Mouse (Mus musculus): ENCODE measurements at regions not wholly inside any gene's neighbourhood (a gene's known extent, or its start where the extent isn't known, plus 50 kb on each side); places are given as distances from the start of the nearest gene placed in this dataset.

GRCm38 (mm10) chr12:27083089-27083488 is 259.3 kb downstream of the Sox11 start:
- peak overlapping the region; percentile 20 for H3K4me3 ChIP-seq
- ATAC-seq (ENCODE audit: low FRiP score) = peak; percentile 89
- peak overlapping the region; percentile 54 for H3K4me2 ChIP-seq (replicated peaks)
- H3K9me3 ChIP-seq (replicated peaks) = no peaks in the 10 kb centered on the region
- WGBS = 2% methylated on average over 7 of the region's 8 CpGs
- H3K9ac ChIP-seq = peak overlapping the region; percentile 59
- H3K36me3 ChIP-seq = no peaks in the 10 kb centered on the region
- peak overlapping the region; percentile 99 for H3K27ac ChIP-seq
- peaks cover 50% of the 10 kb centered on the region for H3K4me1 ChIP-seq
- no peaks in the 10 kb centered on the region for H3K27me3 ChIP-seq

DNA sequence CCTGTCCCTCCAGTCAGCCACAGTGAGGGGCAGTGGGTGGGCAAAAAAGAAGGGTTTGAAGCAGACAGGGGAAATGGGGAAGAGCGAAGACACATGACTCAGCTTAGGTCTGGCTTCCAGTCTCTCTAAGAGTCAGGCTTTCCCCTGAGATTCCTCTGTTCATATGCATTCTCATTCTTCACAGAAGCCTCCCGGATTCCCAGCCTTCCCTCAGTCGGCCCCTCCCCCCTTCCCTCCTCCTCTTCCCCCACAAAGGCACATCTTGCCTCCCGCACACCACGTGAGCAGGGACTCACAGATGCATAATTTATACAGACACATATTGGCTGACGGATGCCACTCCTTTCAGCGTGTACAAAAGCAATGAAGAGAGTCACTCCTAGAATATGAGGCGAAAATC is 259.8 kb downstream of the Sox11 start:
- peak; percentile 95 for ATAC-seq (ENCODE audit: low FRiP score)
- Histone ChIP-seq H3K27me3 (no peaks in the 10 kb centered on the region), H3K4me3 (peak overlapping the region; percentile 20), H3K27ac (peak overlapping the region; percentile 99), H3K4me2 (replicated peaks) (peak overlapping the region; percentile 54), H3K36me3 (no peaks in the 10 kb centered on the region), H3K4me1 (peaks cover 50% of the 10 kb centered on the region), H3K9ac (peak overlapping the region; percentile 59), H3K9me3 (replicated peaks) (no peaks in the 10 kb centered on the region)
- 0% methylated on average over 8 of the region's 8 CpGs for WGBS

GRCm38 (mm10) chr12:27076107-27076738 is 266.2 kb downstream of the Sox11 start:
- no peak for ATAC-seq (ENCODE audit: low FRiP score)
- Histone ChIP-seq H3K36me3 (no peaks in the 10 kb centered on the region), H3K27ac (no peak overlapping the region; the same call in 1 of the 2 replicates), H3K27me3 (no peaks in the 10 kb centered on the region), H3K4me1 (peaks cover 11% of the 10 kb centered on the region), H3K9ac (no peak overlapping the region), H3K4me2 (replicated peaks) (no peak overlapping the region), H3K9me3 (replicated peaks) (no peaks in the 10 kb centered on the region), H3K4me3 (no peak overlapping the region)
- WGBS = 70% methylated on average over 6 of the region's 6 CpGs

- no peaks in the 10 kb centered on the region for H3K27me3 ChIP-seq
- WGBS = 9% methylated on average over 9 of the region's 9 CpGs
- peaks cover 51% of the 10 kb centered on the region for H3K4me1 ChIP-seq
- H3K4me3 ChIP-seq = no peak overlapping the region
- peak; percentile 80 for ATAC-seq (ENCODE audit: low FRiP score)
- peak overlapping the region; percentile 45; the same call in 1 of the 2 replicates for H3K9ac ChIP-seq
- H3K27ac ChIP-seq = peak overlapping the region; percentile 94
- peak overlapping the region; percentile 34 for H3K4me2 ChIP-seq (replicated peaks)
- no peaks in the 10 kb centered on the region for H3K9me3 ChIP-seq (replicated peaks)
- no peaks in the 10 kb centered on the region for H3K36me3 ChIP-seq
These were observed 277.3 kb downstream of the Sox11 start for GRCm38 (mm10) chr12:27065011-27065517.

DNA sequence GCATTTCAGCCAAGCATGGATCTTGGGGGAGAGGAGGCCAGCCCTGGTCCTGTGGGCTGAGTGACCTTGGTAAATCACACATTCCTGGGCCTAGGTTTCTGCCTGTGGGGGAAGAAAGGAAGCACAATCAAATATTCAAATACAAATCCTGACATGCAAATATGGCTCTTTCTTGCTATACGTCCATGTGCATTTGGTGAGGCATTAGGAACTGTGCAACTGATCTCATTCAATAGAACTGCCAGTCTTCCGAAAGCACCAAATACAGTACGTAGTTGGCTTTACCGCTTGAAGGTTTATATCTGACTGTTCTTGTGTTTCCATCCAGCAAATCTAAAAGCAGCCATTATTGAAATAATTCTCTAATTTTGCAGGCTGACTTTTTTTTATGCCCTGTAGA is 278.9 kb downstream of the Sox11 start:
- 55% methylated on average over 4 of the region's 4 CpGs for WGBS
- Histone ChIP-seq H3K9me3 (replicated peaks) (no peaks in the 10 kb centered on the region), H3K4me3 (no peak overlapping the region), H3K4me1 (peaks cover 50% of the 10 kb centered on the region), H3K27me3 (no peaks in the 10 kb centered on the region), H3K27ac (peak overlapping the region; percentile 97), H3K4me2 (replicated peaks) (peak overlapping the region; percentile 34; the same call in 1 of the 2 replicates), H3K36me3 (no peaks in the 10 kb centered on the region), H3K9ac (no peak overlapping the region)
- ATAC-seq (ENCODE audit: low FRiP score) = no peak

- H3K4me1 ChIP-seq = peaks cover 52% of the 10 kb centered on the region
- no peaks in the 10 kb centered on the region for H3K36me3 ChIP-seq
- WGBS = 30% methylated on average over 6 of the region's 6 CpGs
- peak overlapping the region; percentile 97 for H3K27ac ChIP-seq
- peak overlapping the region; percentile 63 for H3K9ac ChIP-seq
- no peaks in the 10 kb centered on the region for H3K9me3 ChIP-seq (replicated peaks)
- ATAC-seq (ENCODE audit: low FRiP score) = no peak
- H3K27me3 ChIP-seq = no peaks in the 10 kb centered on the region
- H3K4me2 ChIP-seq (replicated peaks) = peak overlapping the region; percentile 50
- H3K4me3 ChIP-seq = peak overlapping the region; percentile 23
These were observed 279.7 kb downstream of the Sox11 start for GRCm38 (mm10) chr12:27062511-27063264.

DNA sequence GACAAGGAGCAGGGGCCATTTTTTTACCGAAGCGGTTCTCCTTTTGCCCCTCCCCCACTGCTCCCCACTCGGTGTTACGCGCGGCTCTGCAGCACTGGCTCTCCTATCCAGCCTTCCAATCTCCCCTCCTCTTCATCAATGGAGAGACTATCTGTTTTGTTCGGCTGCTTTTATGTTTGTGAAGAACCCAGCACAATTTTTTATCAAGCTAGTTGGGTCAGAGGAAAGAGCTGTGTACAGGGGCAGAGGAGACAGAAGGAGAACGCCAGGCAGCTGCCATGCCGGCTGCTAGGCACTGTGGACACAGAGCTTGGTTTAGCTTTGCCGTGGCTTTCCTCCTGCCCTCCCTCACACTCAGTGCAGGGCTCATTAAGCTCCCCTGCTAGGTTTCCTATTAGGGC is 280.3 kb downstream of the Sox11 start:
- ATAC-seq (ENCODE audit: low FRiP score) = peak; percentile 82
- H3K27me3 ChIP-seq = no peaks in the 10 kb centered on the region
- under 1% methylated on average over 10 of the region's 10 CpGs for WGBS
- peak overlapping the region; percentile 97 for H3K27ac ChIP-seq
- peak overlapping the region; percentile 50 for H3K4me2 ChIP-seq (replicated peaks)
- H3K36me3 ChIP-seq = no peaks in the 10 kb centered on the region
- H3K9me3 ChIP-seq (replicated peaks) = no peaks in the 10 kb centered on the region
- H3K4me1 ChIP-seq = peaks cover 52% of the 10 kb centered on the region
- peak overlapping the region; percentile 63 for H3K9ac ChIP-seq
- H3K4me3 ChIP-seq = peak overlapping the region; percentile 23

GRCm38 (mm10) chr12:27060899-27061762 is 281.2 kb downstream of the Sox11 start:
- H3K36me3 ChIP-seq = no peaks in the 10 kb centered on the region
- peak; percentile 58 for ATAC-seq (ENCODE audit: low FRiP score)
- WGBS = 3% methylated on average over 17 of the region's 17 CpGs
- peak overlapping the region; percentile 63 for H3K9ac ChIP-seq
- peak overlapping the region; percentile 97 for H3K27ac ChIP-seq
- H3K27me3 ChIP-seq = no peaks in the 10 kb centered on the region
- peak overlapping the region; percentile 50 for H3K4me2 ChIP-seq (replicated peaks)
- H3K4me1 ChIP-seq = peaks cover 50% of the 10 kb centered on the region
- peak overlapping the region; percentile 23; the same call in 1 of the 2 replicates for H3K4me3 ChIP-seq
- no peaks in the 10 kb centered on the region for H3K9me3 ChIP-seq (replicated peaks)

DNA sequence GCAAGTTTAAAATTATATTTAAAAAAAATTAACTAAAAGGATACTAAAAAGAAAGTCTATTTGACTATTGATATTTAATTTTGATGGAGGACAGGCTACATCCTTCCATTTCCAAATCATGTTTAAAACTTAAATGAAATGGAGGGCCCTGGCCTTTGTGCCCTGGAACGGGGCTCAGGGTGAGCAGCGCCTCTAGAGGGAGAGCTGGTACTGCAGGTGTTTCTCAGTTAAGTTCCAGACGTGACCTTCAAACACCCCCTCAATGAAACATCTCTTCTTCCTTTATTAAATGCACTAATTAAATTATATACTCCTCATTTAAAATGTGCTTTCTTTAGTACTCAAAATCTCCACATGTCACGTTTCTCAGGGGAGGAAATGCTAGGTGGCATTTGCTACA is 282.5 kb downstream of the Sox11 start:
- Histone ChIP-seq H3K4me2 (replicated peaks) (peak overlapping the region; percentile 50; the same call in 1 of the 2 replicates), H3K4me3 (no peak overlapping the region), H3K9me3 (replicated peaks) (no peaks in the 10 kb centered on the region), H3K9ac (no peak overlapping the region), H3K36me3 (no peaks in the 10 kb centered on the region), H3K4me1 (peaks cover 39% of the 10 kb centered on the region), H3K27ac (peak overlapping the region; percentile 97), H3K27me3 (no peaks in the 10 kb centered on the region)
- no peak for ATAC-seq (ENCODE audit: low FRiP score)
- 17% methylated on average over 4 of the region's 4 CpGs for WGBS

DNA sequence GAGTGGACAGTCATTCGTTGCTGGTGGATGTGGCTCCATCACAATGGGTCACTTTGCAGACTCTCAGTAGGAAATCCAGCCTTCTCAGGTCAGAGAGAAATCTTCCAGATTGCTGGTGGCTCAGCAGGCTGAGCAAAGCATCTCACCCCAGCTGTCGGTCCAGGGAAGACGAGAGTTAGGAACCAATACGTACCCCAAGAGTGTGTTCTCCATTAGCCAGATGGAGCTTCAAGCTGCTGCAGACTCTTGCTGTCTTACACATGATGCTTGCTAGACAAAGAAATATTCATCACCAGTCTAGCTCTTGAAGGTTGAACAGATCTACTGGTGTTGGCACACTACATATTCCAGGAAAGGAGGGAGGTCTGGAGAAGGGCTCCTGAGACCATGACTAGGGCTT is 288.0 kb downstream of the Sox11 start:
- 85% methylated on average over 4 of the region's 4 CpGs for WGBS
- Histone ChIP-seq H3K9me3 (replicated peaks) (no peaks in the 10 kb centered on the region), H3K9ac (no peak overlapping the region), H3K27ac (no peak overlapping the region), H3K27me3 (no peaks in the 10 kb centered on the region), H3K4me2 (replicated peaks) (no peak overlapping the region), H3K36me3 (no peaks in the 10 kb centered on the region), H3K4me3 (no peak overlapping the region), H3K4me1 (peaks cover 2% of the 10 kb centered on the region; the same call in 1 of the 2 replicates)
- ATAC-seq (ENCODE audit: low FRiP score) = no peak

- no peak overlapping the region for H3K9ac ChIP-seq
- no peaks in the 10 kb centered on the region for H3K9me3 ChIP-seq (replicated peaks)
- H3K4me2 ChIP-seq (replicated peaks) = no peak overlapping the region
- WGBS = 75% methylated on average over 2 of the region's 2 CpGs
- H3K27ac ChIP-seq = no peak overlapping the region
- H3K4me1 ChIP-seq = no peaks in the 10 kb centered on the region
- no peak for ATAC-seq (ENCODE audit: low FRiP score)
- H3K36me3 ChIP-seq = no peaks in the 10 kb centered on the region
- no peaks in the 10 kb centered on the region for H3K27me3 ChIP-seq
- H3K4me3 ChIP-seq = no peak overlapping the region
These were observed 304.5 kb downstream of the Sox11 start for GRCm38 (mm10) chr12:27037922-27038321.

GRCm38 (mm10) chr12:27019751-27020150 is 322.6 kb downstream of the Sox11 start:
- H3K36me3 ChIP-seq = no peaks in the 10 kb centered on the region
- H3K4me2 ChIP-seq (replicated peaks) = no peak overlapping the region
- H3K27ac ChIP-seq = peak overlapping the region; percentile 52
- ATAC-seq (ENCODE audit: low FRiP score) = no peak
- no peaks in the 10 kb centered on the region for H3K9me3 ChIP-seq (replicated peaks)
- H3K4me1 ChIP-seq = peaks cover 13% of the 10 kb centered on the region
- WGBS = 72% methylated on average over 4 of the region's 4 CpGs
- H3K9ac ChIP-seq = no peak overlapping the region; the same call in 1 of the 2 replicates
- no peak overlapping the region for H3K4me3 ChIP-seq
- H3K27me3 ChIP-seq = no peaks in the 10 kb centered on the region

Measured in hindbrain, embryonic 12.5 days (tissue).